Mouse (Mus musculus) olfactory bulb, adult 2 months (tissue): ENCODE measurements around the gene Sh3bp5. TPM values are rescaled to one million over a fixed set of nuclear protein-coding genes. Genes with fewer than 3 reads are reported as not detected.

Source experiments
- H3K27ac ChIP-seq: fragments of 200-500 bp; 2 replicates; pipeline ENCODE4 v1.5.1; 2012; ENCODE audit warnings: low read depth, low read length; ENCODE audit not compliant: insufficient read depth
- H3K4me1 ChIP-seq: fragments of 200-500 bp; 2 replicates; pipeline ENCODE4 v1.6.1; 2012; ENCODE audit warnings: low read length; ENCODE audit not compliant: control insufficient read depth, insufficient read depth
- H3K4me3 ChIP-seq: fragments of 200-500 bp; 2 replicates; pipeline ENCODE4 v1.5.1; 2012; ENCODE audit warnings: mild to moderate bottlenecking, low read depth, low read length, moderate library complexity; ENCODE audit not compliant: insufficient read depth
- CTCF ChIP-seq: fragments of 200-500 bp; IDR thresholded peaks from 2 replicates; pipeline ENCODE4 v1.5.1; 2012; ENCODE audit warnings: low read depth, mild to moderate bottlenecking, low read length, moderate library complexity; ENCODE audit not compliant: insufficient read depth
- POLR2A ChIP-seq: fragments of 200-500 bp; IDR thresholded peaks from 2 replicates; pipeline ENCODE4 v1.6.1; 2012; ENCODE audit warnings: mild to moderate bottlenecking, low read depth, low read length, moderate library complexity; ENCODE audit not compliant: insufficient read depth
- WGBS: fragments of 180-500 bp; shearing (Covaris S2); methylation state at CpG from one replicate; pipeline ENCODE4 v1.1.7; 2018; 5-methylcytosine and 5-hydroxymethylcytosine counted together
- polyA plus RNA-seq: library from polyadenylated mRNA; stranded (reverse); fragments of >200 nt; gene quantifications from 2 replicates; pipeline ENCODE4 v1.2.4, GENCODE M21; 2012; ENCODE audit warnings: low replicate concordance; ENCODE audit not compliant: missing spikeins, insufficient read depth, insufficient read length

Gene Sh3bp5
- polyA plus RNA-seq, 1 experiment: not detected

- H3K4me1 ChIP-seq: no peaks in the 10 kb centered on the region
- H3K4me3 ChIP-seq: no peak overlapping the region
- no peak overlapping the region for H3K27ac ChIP-seq
- no peak for TF ChIP-seq CTCF
- no peak for TF ChIP-seq POLR2A
- WGBS: 90% methylated on average over 3 of the region's 3 CpGs
Observed at GRCm38 (mm10) chr14:31317754-31318153, 118.1 kb downstream of the Sh3bp5 start.

GRCm38 (mm10) chr14:31316613-31317012 lies 119.3 kb downstream of the Sh3bp5 start:
- 86% methylated on average over 12 of the region's 12 CpGs for WGBS
- H3K4me1 ChIP-seq: no peaks in the 10 kb centered on the region
- TF ChIP-seq CTCF (no peak), POLR2A (no peak)
- no peak overlapping the region for H3K27ac ChIP-seq
- no peak overlapping the region for H3K4me3 ChIP-seq

GRCm38 (mm10) chr14:31313192-31313591 lies 122.7 kb downstream of the Sh3bp5 start:
- H3K27ac ChIP-seq: no peak overlapping the region

More at GRCm38 (mm10) chr14:31313192-31313591, 122.7 kb downstream of the Sh3bp5 start:
- TF ChIP-seq CTCF (no peak), POLR2A (no peak)
- Histone ChIP-seq H3K4me1 (no peaks in the 10 kb centered on the region), H3K4me3 (no peak overlapping the region)
- WGBS: 48% methylated on average over 3 of the region's 3 CpGs

Other genes starting within 250 kb of the Sh3bp5 start
- not detected in 2 replicates for gene Tnnc1, start 227.8 kb downstream of the Sh3bp5 start, polyA plus RNA-seq
- 606 and 1,155 TPM in 2 replicates for gene Nisch, start 219.1 kb downstream of the Sh3bp5 start, polyA plus RNA-seq
- not detected in 2 replicates for gene Sema3g, start 218.2 kb downstream of the Sh3bp5 start, polyA plus RNA-seq
- gene Phf7, start 184.8 kb downstream of the Sh3bp5 start, polyA plus RNA-seq: not detected in 2 replicates
- not detected in 2 replicates for gene Bap1, start 184.6 kb downstream of the Sh3bp5 start, polyA plus RNA-seq
- not detected in 2 replicates for gene Dnah1, start 112.2 kb downstream of the Sh3bp5 start, polyA plus RNA-seq
- gene Capn7, start 99.4 kb downstream of the Sh3bp5 start, polyA plus RNA-seq: not detected in 2 replicates
- gene Eaf1, start 58.3 kb upstream of the Sh3bp5 start, polyA plus RNA-seq: not detected in 2 replicates
- gene Mettl6, start 59.0 kb upstream of the Sh3bp5 start, polyA plus RNA-seq: not detected in 2 replicates
- not detected in 2 replicates for gene Colq, start 155.3 kb upstream of the Sh3bp5 start, polyA plus RNA-seq
- gene Gm49387, start 204.8 kb upstream of the Sh3bp5 start, polyA plus RNA-seq: not detected in 2 replicates
- not detected in 2 replicates for gene Btd, start 204.9 kb upstream of the Sh3bp5 start, polyA plus RNA-seq
- not detected in 2 replicates for gene Hacl1, start 205.2 kb upstream of the Sh3bp5 start, polyA plus RNA-seq